Comparison of ENCODE assay signal across 19 mouse cellular contexts in the genomic region with DNA sequence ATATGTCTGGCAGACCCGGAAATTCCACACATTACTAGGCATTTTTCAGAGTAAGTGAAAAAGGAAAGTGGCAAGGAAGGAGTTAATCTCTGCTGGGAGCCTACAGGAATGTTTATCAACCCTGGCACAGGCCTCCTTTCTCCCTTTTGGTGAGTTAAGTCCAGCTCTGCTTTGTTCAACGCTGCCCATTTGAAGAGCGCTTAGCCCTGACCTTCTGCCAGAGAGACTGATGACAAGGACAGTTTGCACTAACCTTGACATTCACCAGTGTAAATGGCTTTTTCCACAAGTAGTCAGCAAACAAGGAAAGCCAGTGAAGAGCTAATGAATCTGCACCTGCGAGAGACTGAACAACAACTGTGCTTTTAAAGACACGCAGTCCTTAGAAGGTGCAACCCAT.
A peak's percentile ranks its signal among the peaks of the same experiment; 100 is the strongest.
DNase-seq lines count a peak whose midpoint lies in the region; ATAC-seq and TF ChIP-seq lines count a peak whose summit lies in the region.
"Had no signal": no experiment of that assay in that cellular context is flagged by ENCODE, and none has a peak within 500 bp of the region (broad histone marks: within the 10 kb centered on the region; RNA-seq: fewer than 3 reads in every experiment).

No protein-coding gene starts in this region.

- no peaks in the 10 kb centered on the region for H3K27me3 ChIP-seq in heart, embryonic 10.5 days (ENCODE audit: insufficient read depth, poor library complexity, severe bottlenecking)
- no peaks in the 10 kb centered on the region for H3K27me3 ChIP-seq in embryonic facial prominence, embryonic 14.5 days (replicated peaks; ENCODE audit: control insufficient read depth, insufficient read depth, low read length)
- H3K27me3 ChIP-seq in hindbrain, postnatal 0 days (ENCODE audit: insufficient read depth, low read length): no peaks in the 10 kb centered on the region
- H3K27me3 ChIP-seq: embryonic facial prominence, embryonic 13.5 days; hindbrain, embryonic 13.5 days; midbrain, embryonic 15.5 days had no signal

- 16% methylated on average over 5 of the region's 5 CpGs for WGBS in heart, embryonic 10.5 days
- 28% methylated on average over 5 of the region's 5 CpGs for WGBS in embryonic facial prominence, embryonic 14.5 days
- WGBS in hindbrain, postnatal 0 days: 30% methylated on average over 5 of the region's 5 CpGs

- peak; percentile 75 for DNase-seq in heart, embryonic 10.5 days (ENCODE audit: low spot score)
- no peak for DNase-seq in heart, postnatal 25 days (ENCODE audit: low spot score)
- DNase-seq in retina, embryonic 14.5 days (ENCODE audit: low spot score): peak; percentile 12
- DNase-seq in retina, postnatal 1 day: no peak
- DNase-seq in embryonic facial prominence, embryonic 14.5 days (ENCODE audit: low spot score): peak; percentile 7
- DNase-seq in spleen, postnatal 14 days (ENCODE audit: low spot score in 2 of 2): no peak
- no peak for DNase-seq in lung, postnatal 25 days (ENCODE audit: low spot score)
- DNase-seq in hindbrain, postnatal 0 days (ENCODE audit: low spot score): no peak
- DNase-seq: cerebellum, adult 9-11 months; gastrocnemius, postnatal 36 days; spleen, adult 18-20 months had no signal

- H3K36me3 ChIP-seq in heart, embryonic 10.5 days: no peaks in the 10 kb centered on the region
- no peaks in the 10 kb centered on the region for H3K36me3 ChIP-seq in embryonic facial prominence, embryonic 14.5 days (ENCODE audit: control insufficient read depth, insufficient read depth, low read length)
- H3K36me3 ChIP-seq in hindbrain, postnatal 0 days (ENCODE audit: insufficient read depth, low read length): no peaks in the 10 kb centered on the region
- H3K36me3 ChIP-seq: embryonic facial prominence, embryonic 13.5 days; forebrain, embryonic 10.5 days; hindbrain, embryonic 13.5 days; midbrain, embryonic 15.5 days had no signal

- no peak overlapping the region for H3K27ac ChIP-seq in heart, embryonic 10.5 days
- no peak overlapping the region for H3K27ac ChIP-seq in embryonic facial prominence, embryonic 14.5 days (replicated peaks; ENCODE audit: low read depth, low read length)
- H3K27ac ChIP-seq in hindbrain, postnatal 0 days: no peak overlapping the region
- H3K27ac ChIP-seq: embryonic facial prominence, embryonic 13.5 days; forebrain, embryonic 10.5 days; hindbrain, embryonic 13.5 days; kidney, postnatal 0 days; macrophage; midbrain, embryonic 15.5 days had no signal

- H3K9me3 ChIP-seq in heart, embryonic 10.5 days: no peaks in the 10 kb centered on the region
- no peaks in the 10 kb centered on the region for H3K9me3 ChIP-seq in embryonic facial prominence, embryonic 14.5 days (ENCODE audit: control insufficient read depth, low read length)
- no peaks in the 10 kb centered on the region; the same call in 1 of the 2 replicates for H3K9me3 ChIP-seq in hindbrain, postnatal 0 days (ENCODE audit: low read length)
- H3K9me3 ChIP-seq: embryonic facial prominence, embryonic 13.5 days; forebrain, embryonic 10.5 days; hindbrain, embryonic 13.5 days; midbrain, embryonic 15.5 days had no signal

- H3K4me1 ChIP-seq in heart, embryonic 10.5 days: peaks cover 11% of the 10 kb centered on the region; the same call in 1 of the 2 replicates
- H3K4me1 ChIP-seq in embryonic facial prominence, embryonic 14.5 days (ENCODE audit: control insufficient read depth, insufficient read depth, low read length): peaks cover 7% of the 10 kb centered on the region; the same call in 1 of the 2 replicates
- H3K4me1 ChIP-seq in hindbrain, postnatal 0 days (ENCODE audit: insufficient read depth, low read length): no peaks in the 10 kb centered on the region
- H3K4me1 ChIP-seq: midbrain, embryonic 15.5 days had no signal

- H3K4me3 ChIP-seq in heart, embryonic 10.5 days: no peak overlapping the region
- H3K4me3 ChIP-seq in embryonic facial prominence, embryonic 14.5 days (ENCODE audit: low read depth, low read length): no peak overlapping the region
- no peak overlapping the region for H3K4me3 ChIP-seq in hindbrain, postnatal 0 days (ENCODE audit: low read length)
- H3K4me3 ChIP-seq: embryonic facial prominence, embryonic 13.5 days; forebrain, embryonic 10.5 days; hindbrain, embryonic 13.5 days; midbrain, embryonic 15.5 days had no signal

- no peak for TF ChIP-seq CTCF in hindbrain, postnatal 0 days (IDR thresholded peaks at IDR 0.05; ENCODE audit: low read depth)

- no peak for ATAC-seq in embryonic facial prominence, embryonic 14.5 days (ENCODE audit: low read depth)
- ATAC-seq in hindbrain, postnatal 0 days: no peak
- ATAC-seq: intestine, embryonic 16.5 days; midbrain, embryonic 15.5 days; Patski had no signal

- no peak overlapping the region for H3K4me2 ChIP-seq in embryonic facial prominence, embryonic 14.5 days (ENCODE audit: low read depth, low read length)
- no peak overlapping the region for H3K4me2 ChIP-seq in hindbrain, postnatal 0 days (ENCODE audit: low read depth, low read length)
- H3K4me2 ChIP-seq: embryonic facial prominence, embryonic 13.5 days; hindbrain, embryonic 13.5 days; midbrain, embryonic 15.5 days had no signal

- intact Hi-C loops in heart, postnatal 25 days (cut with DNase I): no loop called here

- H3K9ac ChIP-seq in embryonic facial prominence, embryonic 14.5 days (ENCODE audit: low read depth, low read length): no peak overlapping the region
- no peak overlapping the region for H3K9ac ChIP-seq in hindbrain, postnatal 0 days (replicated peaks; ENCODE audit: low read length)
- H3K9ac ChIP-seq: embryonic facial prominence, embryonic 13.5 days; hindbrain, embryonic 13.5 days; midbrain, embryonic 15.5 days had no signal

Comparison
In these comparisons a context has a peak if more than half of its experiments do, and no peak if none do; other contexts are left out.
1. DNase-seq: peak in heart, embryonic 10.5 days (single experiment), retina, embryonic 14.5 days (single experiment) and embryonic facial prominence, embryonic 14.5 days (single experiment); none in heart, postnatal 25 days (single experiment), retina, postnatal 1 day (single experiment), spleen, postnatal 14 days (0 of 2), lung, postnatal 25 days (single experiment) and hindbrain, postnatal 0 days (single experiment).